Mouse (Mus musculus) midbrain, embryonic 11.5 days (tissue): Measurements from ENCODE around the gene Slc6a12. TPM values are rescaled to one million over a fixed set of nuclear protein-coding genes. Genes with fewer than 3 reads are reported as not detected.

Experiments used
- ATAC-seq: fragments of 200-750 bp; cut with Nextera tagmentation; 2 replicates; pipeline ENCODE4 v1.8.0; 2017; ENCODE audit warnings: moderate TSS enrichment, moderate library complexity; ENCODE audit not compliant: low FRiP score
- DNase-seq: peaks from one replicate; pipeline ENCODE4 v3.0.0; 2015; ENCODE audit warnings: low spot score; ENCODE audit errors: missing footprints
- H3K27ac ChIP-seq: fragments of 300-500 bp; sonication (generic); 2 replicates; pipeline ENCODE4 v1.5.1; 2014; ENCODE audit warnings: low read depth, low read length
- H3K27me3 ChIP-seq: fragments of 300-500 bp; sonication (generic); 2 replicates; pipeline ENCODE4 v1.6.1; 2014; ENCODE audit warnings: mild to moderate bottlenecking, low read length, moderate library complexity, mixed read lengths; ENCODE audit not compliant: control insufficient read depth, insufficient read depth
- H3K36me3 ChIP-seq: fragments of 300-500 bp; sonication (generic); 2 replicates; pipeline ENCODE4 v1.6.1; 2014; ENCODE audit warnings: mild to moderate bottlenecking, low read length, moderate library complexity, mixed read lengths; ENCODE audit not compliant: control insufficient read depth, insufficient read depth
- H3K4me1 ChIP-seq: fragments of 300-500 bp; sonication (generic); 2 replicates; pipeline ENCODE4 v1.6.1; 2014; ENCODE audit warnings: low read length; ENCODE audit not compliant: control insufficient read depth, insufficient read depth
- H3K4me2 ChIP-seq: fragments of 300-500 bp; sonication (generic); 2 replicates; pipeline ENCODE4 v1.6.1; 2014; ENCODE audit warnings: mild to moderate bottlenecking, moderate library complexity
- H3K4me3 ChIP-seq: fragments of 300-500 bp; sonication (generic); 2 replicates; pipeline ENCODE4 v1.5.1; 2014; ENCODE audit warnings: low read depth, low read length
- H3K9ac ChIP-seq: fragments of 300-500 bp; sonication (generic); 2 replicates; pipeline ENCODE4 v1.6.1; 2014; ENCODE audit warnings: low read length
- H3K9me3 ChIP-seq: fragments of 300-500 bp; sonication (generic); 2 replicates; pipeline ENCODE4 v1.6.1; 2016; ENCODE audit warnings: low read length; ENCODE audit not compliant: control insufficient read depth
- WGBS: fragments of 180-500 bp; shearing (Covaris S2); extraction: QIAGEN DNeasy Blood & Tissue Kit; methylation state at CpG from one replicate; pipeline ENCODE4 v1.1.7; 2014; 5-methylcytosine and 5-hydroxymethylcytosine counted together
- polyA plus RNA-seq: library from polyadenylated mRNA; unstranded; fragments of >200 nt; fragmentation: Nextera tagmentation; extraction: Ambion mirVana; gene quantifications from 2 replicates; pipeline ENCODE4 v1.2.1, GENCODE M21; 2014

The Slc6a12 gene
- polyA plus RNA-seq, 1 experiment from 2014 or later, result 0.22 TPM

DNA sequence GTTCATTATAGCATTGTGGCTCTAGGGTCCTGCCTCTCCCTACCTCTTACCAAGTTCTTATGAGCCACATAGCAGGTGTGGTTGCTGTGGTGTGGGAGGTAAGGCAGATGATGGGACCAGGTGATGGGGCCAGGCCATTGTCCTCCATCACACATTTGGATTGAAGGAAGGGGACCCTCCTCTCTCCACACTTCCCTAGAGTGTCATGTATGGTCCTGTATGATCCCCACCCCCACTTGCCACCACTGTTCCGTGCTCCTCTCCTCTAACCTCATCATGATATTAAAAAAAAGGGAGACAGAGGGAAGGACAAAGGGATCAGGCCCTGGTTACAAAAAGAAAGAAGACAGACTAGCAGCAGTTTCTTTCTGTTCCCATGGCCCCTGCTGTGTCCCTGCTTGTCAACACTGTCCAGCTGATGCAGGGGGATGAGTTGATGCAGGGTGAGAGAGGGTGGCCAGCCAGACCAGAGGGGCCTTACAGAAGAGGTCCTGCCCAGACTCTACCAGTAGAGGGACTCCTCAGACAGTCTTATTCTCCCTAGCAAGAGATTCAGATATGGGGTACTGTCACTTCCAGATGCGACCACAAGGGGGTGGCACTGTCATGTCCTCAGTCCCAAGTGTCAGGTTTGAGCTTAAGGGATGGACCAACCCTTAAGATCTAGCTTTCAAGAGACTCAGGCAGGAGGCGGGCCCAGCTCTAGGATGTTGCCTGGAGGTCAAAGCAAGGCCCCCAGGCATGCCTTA is 4.9 kb upstream of the Slc6a12 start:
- 38% methylated on average over 3 of the region's 3 CpGs for WGBS

DNA sequence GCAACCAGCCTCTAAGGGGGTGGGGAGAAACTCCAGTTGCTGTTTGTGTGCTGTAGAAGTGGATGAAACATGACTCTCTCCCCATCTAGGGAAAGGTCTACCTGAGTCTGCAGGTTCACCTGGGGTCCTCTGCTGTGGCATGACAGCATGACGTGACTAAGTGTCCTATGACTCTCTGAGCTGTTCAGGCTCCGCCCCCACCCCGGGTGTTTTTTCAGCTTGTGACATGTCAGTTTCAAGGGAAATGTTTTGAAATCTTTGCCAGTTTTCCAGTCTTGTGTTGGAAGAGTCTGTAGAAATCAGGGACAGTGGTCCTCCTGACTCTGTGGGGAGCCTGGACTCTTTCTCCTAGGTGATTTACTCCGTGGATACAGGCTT is 4.4 kb upstream of the Slc6a12 start:
- no peaks in the 10 kb centered on the region for H3K4me1 ChIP-seq
- H3K27me3 ChIP-seq, result no peaks in the 10 kb centered on the region
- H3K9me3 ChIP-seq, result no peaks in the 10 kb centered on the region
- no peak; the same call in 1 of the 2 replicates for ATAC-seq
- no peak for DNase-seq
- no peak overlapping the region for H3K9ac ChIP-seq
- no peak overlapping the region for H3K4me2 ChIP-seq
- 51% methylated on average over 4 of the region's 4 CpGs for WGBS
- no peak overlapping the region for H3K27ac ChIP-seq
- no peaks in the 10 kb centered on the region for H3K36me3 ChIP-seq
- H3K4me3 ChIP-seq, result no peak overlapping the region

More for the DNA sequence above, 4.9 kb upstream of the Slc6a12 start:
- Histone ChIP-seq H3K4me2 (no peak overlapping the region), H3K4me1 (no peaks in the 10 kb centered on the region), H3K4me3 (no peak overlapping the region), H3K9ac (no peak overlapping the region), H3K27ac (no peak overlapping the region), H3K9me3 (no peaks in the 10 kb centered on the region), H3K27me3 (no peaks in the 10 kb centered on the region), H3K36me3 (no peaks in the 10 kb centered on the region)
- DNase-seq, result peak; percentile 99
- peak; percentile 86 for ATAC-seq

DNA sequence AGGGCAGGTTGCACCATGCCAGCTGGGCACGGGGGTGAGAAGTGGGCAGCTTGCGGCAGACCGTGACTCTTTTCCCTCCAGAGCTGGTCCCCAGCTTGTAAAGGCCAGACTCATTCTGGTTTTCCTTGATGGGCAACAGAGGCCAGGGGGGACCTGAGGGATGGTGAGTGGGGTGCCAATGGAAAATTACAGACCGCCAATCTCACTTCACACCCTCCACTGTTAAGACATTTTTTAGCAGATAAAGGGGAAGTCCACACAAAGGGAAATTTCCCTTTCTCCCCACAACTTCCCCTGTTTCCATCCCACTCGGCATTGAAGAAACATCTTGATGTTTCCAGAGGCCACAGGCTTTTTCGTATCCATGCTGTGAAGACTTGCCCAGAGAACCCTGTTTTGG is 1.2 kb upstream of the Slc6a12 start:
- Histone ChIP-seq H3K36me3 (no peaks in the 10 kb centered on the region), H3K4me1 (no peaks in the 10 kb centered on the region), H3K4me2 (no peak overlapping the region), H3K9me3 (no peaks in the 10 kb centered on the region), H3K9ac (no peak overlapping the region), H3K27ac (no peak overlapping the region), H3K4me3 (no peak overlapping the region), H3K27me3 (no peaks in the 10 kb centered on the region)
- ATAC-seq, result no peak
- no peak for DNase-seq
- 91% methylated on average over 6 of the region's 6 CpGs for WGBS

DNA sequence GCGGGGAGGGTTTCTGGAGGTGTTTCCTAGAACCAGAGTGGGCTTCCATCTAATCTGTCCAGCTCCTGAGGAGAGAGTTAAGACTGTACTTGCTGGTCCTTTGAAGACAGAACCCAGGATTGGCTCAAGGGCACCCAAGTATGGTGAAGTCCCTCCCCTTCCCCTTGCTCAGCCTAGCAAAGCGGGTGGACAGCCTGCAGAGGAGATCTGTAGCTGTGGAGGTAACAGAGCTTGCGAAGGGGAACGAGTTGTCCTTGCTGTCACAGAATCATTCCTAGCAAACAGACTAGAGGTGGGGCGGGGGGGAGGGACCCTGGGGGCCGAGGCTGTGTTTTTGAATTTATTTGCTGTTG is 871 bp downstream of the Slc6a12 start:
- DNase-seq, result no peak
- no peak for ATAC-seq

DNA sequence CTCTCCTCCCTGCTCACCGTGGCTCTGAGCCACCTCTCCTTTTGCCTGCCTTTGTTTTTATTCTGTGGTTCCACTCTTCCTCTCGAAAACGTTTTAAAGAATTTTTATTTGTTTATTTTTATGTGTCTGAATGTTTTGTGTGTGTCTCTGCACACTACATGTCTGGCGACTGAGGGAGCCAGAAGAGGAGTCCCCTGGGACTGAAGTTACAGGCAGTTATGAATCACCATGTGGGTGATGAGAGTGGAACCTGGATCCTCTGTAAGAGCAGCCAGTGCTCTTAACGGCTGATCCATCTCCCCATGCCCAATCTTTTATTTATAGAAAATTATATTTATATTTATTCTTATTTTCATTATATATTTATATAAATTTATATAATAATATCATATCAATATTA is 1.5 kb downstream of the Slc6a12 start:
- H3K4me2 ChIP-seq, result no peak overlapping the region
- ATAC-seq (no peak), DNase-seq (no peak)
- no peaks in the 10 kb centered on the region for H3K36me3 ChIP-seq
- 75% methylated on average over 5 of the region's 5 CpGs for WGBS
- no peaks in the 10 kb centered on the region for H3K27me3 ChIP-seq
- H3K9ac ChIP-seq, result no peak overlapping the region
- H3K27ac ChIP-seq, result no peak overlapping the region
- no peaks in the 10 kb centered on the region for H3K4me1 ChIP-seq
- H3K4me3 ChIP-seq, result no peak overlapping the region
- no peaks in the 10 kb centered on the region for H3K9me3 ChIP-seq

More for the DNA sequence above, 871 bp downstream of the Slc6a12 start:
- H3K27ac ChIP-seq, result no peak overlapping the region
- no peaks in the 10 kb centered on the region for H3K27me3 ChIP-seq
- WGBS, result 73% methylated on average over 6 of the region's 6 CpGs
- H3K4me2 ChIP-seq, result no peak overlapping the region
- H3K36me3 ChIP-seq, result no peaks in the 10 kb centered on the region
- H3K4me3 ChIP-seq, result no peak overlapping the region
- H3K9ac ChIP-seq, result no peak overlapping the region
- no peaks in the 10 kb centered on the region for H3K9me3 ChIP-seq
- no peaks in the 10 kb centered on the region for H3K4me1 ChIP-seq

DNA sequence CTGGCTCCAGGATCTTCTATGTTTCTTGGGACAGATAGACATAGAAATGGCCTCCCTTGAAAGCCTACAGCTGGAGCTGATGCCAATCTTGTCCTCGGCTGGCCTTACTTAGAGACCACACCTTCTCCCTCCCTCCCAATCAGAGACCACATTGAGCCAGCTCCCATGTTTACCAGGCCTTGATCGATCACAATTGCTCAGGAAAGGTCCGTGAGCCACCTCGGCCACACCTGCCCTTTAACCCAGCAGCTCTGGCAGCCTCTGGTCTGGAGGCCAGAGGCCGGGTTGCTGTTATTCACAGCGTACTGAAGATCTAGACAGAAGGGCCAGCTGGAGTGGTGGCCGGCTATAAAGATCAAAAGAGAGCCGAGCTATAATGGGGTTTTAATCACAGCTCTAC is 3.6 kb downstream of the Slc6a12 start:
- no peaks in the 10 kb centered on the region for H3K9me3 ChIP-seq
- H3K9ac ChIP-seq, result no peak overlapping the region
- DNase-seq (no peak), ATAC-seq (no peak)
- 50% methylated on average over 8 of the region's 8 CpGs for WGBS
- no peaks in the 10 kb centered on the region for H3K4me1 ChIP-seq
- H3K27me3 ChIP-seq, result no peaks in the 10 kb centered on the region
- H3K4me2 ChIP-seq, result no peak overlapping the region
- H3K4me3 ChIP-seq, result no peak overlapping the region
- H3K36me3 ChIP-seq, result no peaks in the 10 kb centered on the region
- H3K27ac ChIP-seq, result no peak overlapping the region

DNA sequence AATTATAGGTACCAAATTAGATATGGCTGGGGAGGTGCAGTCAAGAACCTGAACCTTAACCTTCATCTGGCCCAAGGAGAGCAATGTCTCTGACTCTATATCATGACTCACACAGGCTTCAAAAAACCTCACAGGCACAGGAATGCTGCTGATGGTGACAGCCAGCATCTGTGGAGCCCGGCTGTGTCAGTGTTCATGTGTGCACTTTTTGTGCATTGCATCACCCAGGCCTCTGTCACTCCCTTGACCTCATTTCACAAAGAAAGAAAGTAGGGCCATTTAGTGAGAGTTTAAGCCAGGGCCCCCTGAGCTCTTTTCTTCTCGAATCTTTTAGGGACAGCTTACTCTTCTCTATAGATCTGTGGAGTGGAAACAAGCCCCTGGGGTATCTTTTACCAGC is 9.4 kb downstream of the Slc6a12 start:
- Histone ChIP-seq H3K27me3 (no peaks in the 10 kb centered on the region), H3K4me1 (no peaks in the 10 kb centered on the region), H3K36me3 (no peaks in the 10 kb centered on the region), H3K9ac (no peak overlapping the region), H3K27ac (no peak overlapping the region), H3K9me3 (no peaks in the 10 kb centered on the region), H3K4me2 (no peak overlapping the region), H3K4me3 (no peak overlapping the region)
- ATAC-seq (no peak), DNase-seq (no peak)
- WGBS, result 26% methylated on average over 2 of the region's 2 CpGs

DNA sequence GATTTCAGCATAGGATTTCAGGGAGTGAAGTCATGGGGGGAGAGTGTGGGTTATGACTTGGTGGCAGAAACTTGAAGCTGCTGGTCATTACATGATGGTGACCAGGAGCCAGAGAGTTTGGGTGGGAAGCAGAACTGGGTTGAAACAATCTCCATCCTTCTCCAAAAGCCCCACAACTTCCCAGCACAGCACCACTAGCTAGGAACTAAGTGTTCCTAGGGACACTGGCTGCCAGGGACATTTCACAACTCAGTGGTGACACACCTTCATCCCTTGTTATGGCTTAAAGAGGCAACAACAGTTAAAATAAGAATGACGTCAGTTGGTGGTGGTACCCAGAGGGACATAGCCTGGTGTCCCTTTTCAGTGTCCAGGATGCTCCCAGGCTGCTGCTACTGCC is 13.2 kb downstream of the Slc6a12 start:
- Histone ChIP-seq H3K9ac (no peak overlapping the region), H3K4me3 (no peak overlapping the region), H3K27ac (no peak overlapping the region), H3K9me3 (no peaks in the 10 kb centered on the region), H3K27me3 (no peaks in the 10 kb centered on the region), H3K4me1 (no peaks in the 10 kb centered on the region), H3K36me3 (no peaks in the 10 kb centered on the region), H3K4me2 (no peak overlapping the region)
- DNase-seq (no peak), ATAC-seq (no peak)
- 72% methylated on average over 1 of the region's 1 CpGs for WGBS

DNA sequence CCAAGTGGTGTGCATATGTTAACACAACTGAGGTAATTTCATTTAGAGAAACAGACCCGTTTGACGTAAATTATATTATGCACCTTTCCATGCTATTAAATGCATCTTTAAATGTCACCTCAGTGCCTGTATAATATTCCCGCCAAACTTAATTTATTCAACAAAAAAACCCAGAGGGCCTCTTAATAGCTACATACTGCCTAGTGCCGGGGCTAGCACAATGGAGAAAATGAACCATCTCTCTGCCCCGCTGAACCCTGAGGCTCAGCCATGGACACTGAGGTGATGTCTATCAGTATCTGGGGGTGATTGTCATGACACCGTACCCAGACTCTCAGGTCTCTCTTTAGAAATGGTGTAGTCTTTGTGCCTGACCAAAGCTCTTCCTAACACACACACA is 14.4 kb downstream of the Slc6a12 start:
- no peak overlapping the region for H3K4me2 ChIP-seq
- no peaks in the 10 kb centered on the region for H3K36me3 ChIP-seq
- ATAC-seq, result no peak
- no peaks in the 10 kb centered on the region for H3K27me3 ChIP-seq
- no peaks in the 10 kb centered on the region for H3K9me3 ChIP-seq
- no peak for DNase-seq
- no peak overlapping the region for H3K4me3 ChIP-seq
- no peak overlapping the region for H3K9ac ChIP-seq
- 81% methylated on average over 6 of the region's 6 CpGs for WGBS
- H3K4me1 ChIP-seq, result no peaks in the 10 kb centered on the region
- no peak overlapping the region for H3K27ac ChIP-seq
